Mouse (Mus musculus) MEL (cell line): ENCODE results near the gene Gmeb2. TPM values are rescaled to one million over a fixed set of nuclear protein-coding genes. Genes with fewer than 3 reads are reported as not detected.

Source experiments
- DNase-seq: peaks from one replicate; pipeline ENCODE4 v3.0.0; 2011; ENCODE audit warnings: low read depth, low spot score
- H3K27ac ChIP-seq: 2 replicates; pipeline ENCODE4 v1.5.1; 2012; ENCODE audit warnings: low read depth, mild to moderate bottlenecking, control low read depth, low read length, moderate library complexity; ENCODE audit not compliant: control insufficient read depth
- H3K27me3 ChIP-seq, 2 experiments: fragments of 150-350 bp in 1 of 2; sonication (generic) in 1 of 2; 2 replicates each; pipeline ENCODE4 v1.6.1; 2012; ENCODE audit warnings: low read length in 2 of 2, mild to moderate bottlenecking in 2 of 2, improper control_type of control experiment in 1 of 2, moderate library complexity in 1 of 2; ENCODE audit not compliant: insufficient read depth in 2 of 2, control insufficient read depth in 1 of 2
- H3K36me3 ChIP-seq, 2 experiments: 2 replicates each; pipeline ENCODE4 v1.6.1; 2012 to 2014; ENCODE audit warnings: low read length in 2 of 2, improper control_type of control experiment in 1 of 2, inconsistent platforms in 1 of 2, mild to moderate bottlenecking in 1 of 2; ENCODE audit not compliant: insufficient read depth in 2 of 2, control insufficient read depth in 1 of 2
- H3K4me1 ChIP-seq, 2 experiments: fragments of 150-350 bp in 1 of 2; sonication (generic) in 1 of 2; 2 replicates each; pipeline ENCODE4 v1.6.1; 2012; ENCODE audit warnings: low read length in 2 of 2, improper control_type of control experiment in 1 of 2, mild to moderate bottlenecking in 1 of 2; ENCODE audit not compliant: insufficient read depth in 2 of 2, control insufficient read depth in 1 of 2
- H3K4me3 ChIP-seq, 2 experiments: fragments of 150-350 bp in 1 of 2; sonication (generic) in 1 of 2; 2 replicates each; pipeline ENCODE4 v1.5.1; 2012; ENCODE audit warnings: low read depth in 2 of 2, low read length in 2 of 2, mild to moderate bottlenecking in 2 of 2, moderate library complexity in 2 of 2, control low read depth in 1 of 2, improper control_type of control experiment in 1 of 2; ENCODE audit not compliant: control insufficient read depth in 1 of 2, insufficient read depth in 1 of 2
- H3K79me2 ChIP-seq: 2 replicates; pipeline ENCODE4 v1.6.1; 2012; ENCODE audit warnings: mild to moderate bottlenecking, low read length, moderate library complexity; ENCODE audit not compliant: control insufficient read depth, poor library complexity, insufficient read depth
- H3K9ac ChIP-seq: 2 replicates; pipeline ENCODE4 v1.6.1; 2012; ENCODE audit warnings: low read depth, mild to moderate bottlenecking, control low read depth, low read length, moderate library complexity; ENCODE audit not compliant: control insufficient read depth, poor library complexity, severe bottlenecking
- H3K9me3 ChIP-seq: fragments of 150-350 bp; sonication (generic); replicated peaks from 2 replicates; pipeline ENCODE4 v1.6.1; 2012; ENCODE audit warnings: mild to moderate bottlenecking, low read length, improper control_type of control experiment, moderate library complexity; ENCODE audit not compliant: insufficient read depth
- BHLHE40 ChIP-seq: IDR thresholded peaks from 2 replicates; pipeline ENCODE4 v1.6.1; 2012; ENCODE audit warnings: low read depth, mild to moderate bottlenecking, inconsistent platforms, low read length, improper control_type of control experiment, borderline replicate concordance
- CHD2 ChIP-seq: IDR thresholded peaks from 2 replicates; pipeline ENCODE4 v1.6.1; 2011; ENCODE audit warnings: low read length, improper control_type of control experiment
- ELF1 ChIP-seq: IDR thresholded peaks from 2 replicates; pipeline ENCODE4 v1.6.1; 2014; ENCODE audit warnings: low read depth, mild to moderate bottlenecking, inconsistent platforms, low read length, improper control_type of control experiment, moderate library complexity
- EP300 ChIP-seq, 2 experiments: IDR thresholded peaks; 2 replicates each; pipeline ENCODE4 v1.6.1; 2011; ENCODE audit warnings: improper control_type of control experiment in 2 of 2, low read length in 2 of 2, low read depth in 1 of 2, mild to moderate bottlenecking in 1 of 2
- GATA1 ChIP-seq: IDR thresholded peaks from 2 replicates; pipeline ENCODE4 v1.6.1; 2011; ENCODE audit warnings: low read depth, low read length, improper control_type of control experiment
- JUND ChIP-seq: IDR thresholded peaks from 2 replicates; pipeline ENCODE4 v1.6.1; 2011; ENCODE audit warnings: low read depth, mild to moderate bottlenecking, improper control_type of control experiment, low read length
- KAT2A ChIP-seq: conservative IDR thresholded peaks from 2 replicates; pipeline ENCODE4 v1.6.1; 2012; ENCODE audit warnings: low read depth, low read length, improper control_type of control experiment, inconsistent platforms
- MAFK ChIP-seq: IDR thresholded peaks from 2 replicates; pipeline ENCODE4 v1.6.1; 2011; ENCODE audit warnings: low read depth, mild to moderate bottlenecking, low read length, improper control_type of control experiment, borderline replicate concordance
- MEF2A ChIP-seq: IDR thresholded peaks from 2 replicates; pipeline ENCODE4 v1.6.1; 2014; ENCODE audit warnings: low read depth, mild to moderate bottlenecking, inconsistent platforms, low read length, improper control_type of control experiment; ENCODE audit not compliant: poor library complexity, insufficient replicate concordance, severe bottlenecking; ENCODE audit errors: extremely low read depth
- NRF1 ChIP-seq: IDR thresholded peaks from 2 replicates; pipeline ENCODE4 v1.6.1; 2014; ENCODE audit warnings: low read depth, mild to moderate bottlenecking, inconsistent platforms, low read length, improper control_type of control experiment, moderate library complexity; ENCODE audit not compliant: poor library complexity, insufficient read depth, severe bottlenecking
- POLR2AphosphoS2 ChIP-seq: IDR thresholded peaks from 2 replicates; pipeline ENCODE4 v1.6.1; 2011; ENCODE audit warnings: low read length, improper control_type of control experiment
- RAD21 ChIP-seq: IDR thresholded peaks from 2 replicates; pipeline ENCODE4 v1.6.1; 2011; ENCODE audit warnings: mild to moderate bottlenecking, low read depth, low read length, improper control_type of control experiment
- RCOR1 ChIP-seq: IDR thresholded peaks from 2 replicates; pipeline ENCODE4 v1.6.1; 2012; ENCODE audit warnings: low read depth, mild to moderate bottlenecking, inconsistent platforms, low read length, improper control_type of control experiment
- SIN3A ChIP-seq: IDR thresholded peaks from 2 replicates; pipeline ENCODE4 v1.6.1; 2012; ENCODE audit warnings: low read length, improper control_type of control experiment, inconsistent platforms
- TCF12 ChIP-seq: IDR thresholded peaks from 2 replicates; pipeline ENCODE4 v1.6.1; 2014; ENCODE audit warnings: low read depth, mild to moderate bottlenecking, inconsistent platforms, low read length, improper control_type of control experiment, moderate library complexity
- UBTF ChIP-seq: IDR thresholded peaks from 2 replicates; pipeline ENCODE4 v1.6.1; 2012; ENCODE audit warnings: low read depth, mild to moderate bottlenecking, inconsistent platforms, low read length, improper control_type of control experiment, moderate library complexity, borderline replicate concordance; ENCODE audit not compliant: insufficient read depth
- USF2 ChIP-seq, 2 experiments: IDR thresholded peaks; 2 replicates each; pipeline ENCODE4 v1.6.1; 2011 to 2012; ENCODE audit warnings: improper control_type of control experiment in 2 of 2, low read length in 2 of 2, borderline replicate concordance in 1 of 2, inconsistent platforms in 1 of 2, low read depth in 1 of 2, mild to moderate bottlenecking in 1 of 2; ENCODE audit not compliant: insufficient read depth in 1 of 2
- ZC3H11A ChIP-seq: IDR thresholded peaks from 2 replicates; pipeline ENCODE4 v1.6.1; 2012; ENCODE audit warnings: low read depth, mild to moderate bottlenecking, inconsistent platforms, low read length, improper control_type of control experiment
- ZMIZ1 ChIP-seq: IDR thresholded peaks from 2 replicates; pipeline ENCODE4 v1.6.1; 2012; ENCODE audit warnings: low read depth, mild to moderate bottlenecking, inconsistent platforms, low read length, improper control_type of control experiment, moderate library complexity
- polyA plus RNA-seq, 2 experiments: library from polyadenylated mRNA; stranded (reverse) in 1 of 2; unstranded in 1 of 2; fragments of >175 nt in 1 of 2; fragments of >200 nt in 1 of 2; gene quantifications; 2 replicates each; pipeline versions ENCODE4 v1.2.1 to v1.2.4; 2012; ENCODE audit warnings: low replicate concordance in 2 of 2, low read depth in 1 of 2; ENCODE audit not compliant: insufficient read length in 2 of 2, insufficient read depth in 1 of 2, missing spikeins in 1 of 2
- total RNA-seq: library from RNA; depleted of rRNA; stranded (reverse); fragments of 300-350 nt; gene quantifications from 2 replicates; pipeline ENCODE4 v1.2.3, GENCODE M21; 2012

The Gmeb2 gene
- total and polyA plus RNA-seq, 3 experiments = 8.3 to 16.9 TPM; not detected in 1

GRCm38 (mm10) chr2:181235681-181236566 is 51.9 kb downstream of the Gmeb2 start:
- Histone ChIP-seq H3K27ac (no peak overlapping the region), H3K4me1 (peaks cover 0 to 1% of the 10 kb centered on the region in 2 experiments; a peak in 2 of 4 replicates), H3K9ac (no peak overlapping the region), H3K9me3 (no peaks in the 10 kb centered on the region), H3K79me2 (no peaks in the 10 kb centered on the region), H3K27me3 (no peaks in the 10 kb centered on the region), H3K36me3 (no peaks in the 10 kb centered on the region; a peak in 1 of 4 replicates), H3K4me3 (no peak overlapping the region)
- TF ChIP-seq RAD21 (no peak), ZC3H11A (no peak), RCOR1 (no peak), KAT2A (no peak), SIN3A (no peak), BHLHE40 (no peak), ZMIZ1 (no peak), TCF12 (no peak), POLR2AphosphoS2 (no peak), USF2 (IDR thresholded peaks at IDR 0.05; ENCODE audit: borderline replicate concordance in 1 of 2, insufficient read depth in 1 of 2, low read depth in 1 of 2, low read length in 2 of 2) (no peak), MEF2A (no peak), MAFK (no peak)
- DNase-seq = no peak

- Histone ChIP-seq H3K9ac (no peak overlapping the region), H3K36me3 (no peaks in the 10 kb centered on the region; a peak in 1 of 4 replicates), H3K27ac (no peak overlapping the region), H3K9me3 (no peaks in the 10 kb centered on the region), H3K4me1 (no peaks in the 10 kb centered on the region), H3K4me3 (no peak overlapping the region), H3K79me2 (no peaks in the 10 kb centered on the region), H3K27me3 (no peaks in the 10 kb centered on the region)
- DNase-seq = no peak
- TF ChIP-seq KAT2A (no peak), NRF1 (no peak), MEF2A (no peak), GATA1 (no peak), CHD2 (no peak), BHLHE40 (no peak), JUND (no peak), ELF1 (no peak), UBTF (no peak), TCF12 (no peak), EP300 (IDR thresholded peaks at IDR 0.05; ENCODE audit: low read depth in 1 of 2, low read length in 2 of 2) (no peak)
Observed at GRCm38 (mm10) chr2:181234680-181235079, 53.2 kb downstream of the Gmeb2 start.
